Mouse (Mus musculus): ENCODE measurements around the gene Bri3bp.
"Not testable (repeated sequence)": the region's sequence is repeated elsewhere in the genome, so short reads cannot be mapped to it uniquely, and the experiment has no call there.

Gene Bri3bp

DNA sequence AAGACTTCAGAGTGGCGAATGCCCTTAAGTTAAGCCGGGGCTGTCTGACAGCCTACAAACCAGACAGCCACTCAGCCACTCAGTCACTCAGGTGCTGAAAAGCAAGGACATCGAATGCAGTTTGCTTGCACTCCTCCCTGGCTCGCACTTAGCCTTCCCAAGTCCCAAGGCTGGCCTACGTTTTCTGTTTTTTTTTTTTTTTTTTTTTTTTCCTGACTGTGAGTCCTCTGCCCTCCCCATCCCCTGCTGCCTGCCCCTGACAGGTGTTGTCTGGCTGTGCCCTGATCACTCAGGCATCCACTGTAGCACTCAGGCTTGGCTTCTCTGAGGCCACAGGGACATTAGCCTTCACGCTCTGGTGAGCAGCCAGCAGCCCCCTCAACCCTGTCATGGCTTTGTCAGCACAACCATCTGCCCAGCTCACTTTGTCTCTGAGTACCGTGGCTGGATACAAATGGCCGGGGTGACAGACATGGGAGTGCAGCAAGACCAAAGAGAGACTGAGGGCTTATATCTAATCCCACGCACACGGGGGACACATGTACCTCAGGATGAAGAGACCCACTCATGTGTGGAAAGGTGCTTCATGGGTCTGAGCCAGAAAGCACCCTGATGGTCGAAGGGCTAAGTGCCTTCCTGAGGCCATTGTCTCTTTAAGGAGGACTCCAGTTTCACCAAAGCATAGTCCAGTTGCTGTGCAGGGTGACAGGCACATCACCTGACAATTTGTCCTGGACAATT lies 46.2 kb downstream of the Bri3bp start:
- DNase-seq, result peak; percentile 83

DNA sequence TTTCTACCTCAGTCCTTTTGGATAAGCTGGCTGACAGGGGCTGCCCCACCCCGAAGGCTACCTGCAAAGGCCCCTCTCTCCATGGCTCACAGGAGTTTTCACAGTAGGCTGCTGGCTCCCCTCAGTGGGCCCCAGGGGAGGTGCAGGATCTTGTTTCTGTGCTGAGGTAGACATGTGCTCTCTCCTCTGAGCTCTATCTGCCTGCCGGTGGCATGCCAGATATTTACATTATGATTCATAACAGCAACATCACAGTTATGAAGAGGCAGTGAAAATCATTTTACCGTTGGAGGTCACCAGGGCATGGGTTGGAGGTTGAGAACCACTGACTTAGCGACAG lies 46.7 kb downstream of the Bri3bp start:
- DNase-seq, result no peak

DNA sequence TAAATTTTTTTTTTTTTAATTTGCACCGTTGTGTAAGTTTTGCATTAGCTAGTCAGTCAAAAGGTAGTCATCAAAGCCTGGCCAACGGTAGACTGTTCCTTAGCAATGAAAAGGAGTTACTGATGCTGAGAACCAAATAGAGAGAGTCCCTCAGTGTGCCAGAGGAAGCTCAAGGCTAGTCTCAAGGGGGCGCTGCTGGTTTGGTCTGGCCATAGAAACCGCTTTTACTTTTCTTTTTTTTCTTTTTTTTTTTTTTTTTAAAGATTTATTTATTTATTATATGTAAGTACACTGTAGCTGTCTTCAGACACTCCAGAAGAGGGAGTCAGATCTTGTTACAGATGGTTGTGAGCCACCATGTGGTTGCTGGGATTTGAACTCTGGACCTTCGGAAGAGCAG lies 47.6 kb downstream of the Bri3bp start:
- not testable (repeated sequence) for DNase-seq

DNA sequence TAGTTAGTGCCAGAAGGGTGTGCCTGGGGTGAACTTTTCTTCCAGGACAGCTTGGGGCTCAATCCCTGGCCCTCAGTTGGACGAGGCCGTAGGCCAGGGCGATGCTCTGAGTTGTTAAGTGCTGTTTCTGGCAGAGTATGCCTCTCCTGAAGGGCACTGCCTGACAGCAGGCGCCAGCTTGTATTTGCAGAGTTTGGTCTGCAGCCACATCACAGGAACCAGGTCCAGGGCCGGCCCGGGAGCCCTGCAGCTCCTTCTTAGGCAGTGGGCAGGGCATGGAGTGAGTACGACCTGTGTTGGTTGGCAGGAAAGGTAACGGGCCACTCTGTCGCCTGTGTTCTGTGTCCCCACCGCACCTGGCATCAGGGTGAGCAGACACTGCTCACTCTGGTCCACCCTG lies 49.7 kb downstream of the Bri3bp start:
- DNase-seq, result no peak

DNA sequence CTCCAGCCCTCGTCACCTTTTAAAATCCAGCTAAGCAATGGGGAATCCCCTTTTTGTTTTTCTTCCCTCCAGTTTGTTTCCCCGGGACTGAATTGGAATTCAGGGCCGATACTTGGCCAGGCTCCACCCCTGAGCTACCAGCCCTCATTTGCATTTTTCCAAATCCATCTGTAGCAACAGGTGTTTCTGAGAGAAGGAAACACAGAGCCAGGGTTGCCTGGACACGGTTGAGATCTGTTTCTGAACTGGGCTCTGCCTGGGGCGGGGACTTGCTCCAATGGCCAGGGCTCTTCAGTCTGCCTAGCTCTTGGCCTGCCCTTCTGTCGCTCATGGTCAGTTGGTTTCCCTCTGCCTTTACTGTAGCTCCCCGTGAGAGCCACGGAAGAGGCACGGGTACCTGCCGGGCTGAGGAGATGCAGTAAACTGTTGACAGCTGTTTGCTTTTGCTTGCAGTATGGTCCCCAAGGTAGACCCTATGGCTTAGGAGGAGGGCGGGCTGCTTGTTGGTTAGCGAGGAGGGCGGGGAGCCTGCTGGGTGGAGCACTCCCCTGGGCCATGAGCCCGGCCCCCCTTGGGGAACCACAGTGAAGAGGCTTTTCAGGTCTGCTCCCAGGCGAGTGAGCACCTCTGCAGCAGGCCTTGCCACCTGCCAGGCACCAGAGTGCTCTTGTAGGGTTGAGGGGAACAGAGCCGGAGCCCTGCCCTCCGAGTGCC lies 51.2 kb downstream of the Bri3bp start:
- no peak for DNase-seq

DNA sequence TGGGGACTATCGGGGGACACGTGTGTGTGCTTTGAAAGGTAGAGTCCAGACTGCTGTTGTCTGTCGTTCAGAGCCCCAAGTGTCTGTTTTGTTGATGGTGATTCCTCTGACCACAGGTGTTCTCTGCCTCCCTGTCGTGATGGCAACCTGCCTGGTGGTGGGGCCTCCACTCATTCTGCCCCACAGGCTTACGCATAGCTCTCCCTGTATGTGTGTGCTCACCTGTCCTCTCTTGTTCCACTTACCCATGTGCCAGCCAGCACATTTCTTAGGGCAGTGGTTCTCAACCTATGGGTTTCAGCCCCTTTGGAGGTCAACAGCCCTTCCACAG lies 51.7 kb downstream of the Bri3bp start:
- no peak for DNase-seq

DNA sequence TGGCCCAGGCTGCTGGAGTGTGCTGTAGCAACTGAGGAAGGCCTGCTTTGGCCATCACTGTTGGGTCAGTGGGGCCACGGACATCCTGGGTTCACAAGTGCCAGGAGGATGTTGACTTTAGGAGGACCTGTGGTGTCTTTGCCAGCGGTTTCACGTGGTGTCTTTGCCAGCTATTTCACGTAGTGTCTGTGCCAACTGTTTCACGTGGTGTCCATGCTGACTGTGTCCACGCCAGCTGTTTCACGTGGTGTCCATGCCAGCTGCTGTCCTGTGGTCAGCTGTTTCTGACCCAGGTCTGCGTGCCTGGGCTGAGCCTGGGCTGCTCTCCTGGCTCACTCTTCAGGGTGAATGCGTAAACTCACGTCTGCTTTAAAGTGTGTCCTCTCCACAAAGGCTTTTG lies 54.3 kb downstream of the Bri3bp start:
- peak; percentile 70 for DNase-seq

DNA sequence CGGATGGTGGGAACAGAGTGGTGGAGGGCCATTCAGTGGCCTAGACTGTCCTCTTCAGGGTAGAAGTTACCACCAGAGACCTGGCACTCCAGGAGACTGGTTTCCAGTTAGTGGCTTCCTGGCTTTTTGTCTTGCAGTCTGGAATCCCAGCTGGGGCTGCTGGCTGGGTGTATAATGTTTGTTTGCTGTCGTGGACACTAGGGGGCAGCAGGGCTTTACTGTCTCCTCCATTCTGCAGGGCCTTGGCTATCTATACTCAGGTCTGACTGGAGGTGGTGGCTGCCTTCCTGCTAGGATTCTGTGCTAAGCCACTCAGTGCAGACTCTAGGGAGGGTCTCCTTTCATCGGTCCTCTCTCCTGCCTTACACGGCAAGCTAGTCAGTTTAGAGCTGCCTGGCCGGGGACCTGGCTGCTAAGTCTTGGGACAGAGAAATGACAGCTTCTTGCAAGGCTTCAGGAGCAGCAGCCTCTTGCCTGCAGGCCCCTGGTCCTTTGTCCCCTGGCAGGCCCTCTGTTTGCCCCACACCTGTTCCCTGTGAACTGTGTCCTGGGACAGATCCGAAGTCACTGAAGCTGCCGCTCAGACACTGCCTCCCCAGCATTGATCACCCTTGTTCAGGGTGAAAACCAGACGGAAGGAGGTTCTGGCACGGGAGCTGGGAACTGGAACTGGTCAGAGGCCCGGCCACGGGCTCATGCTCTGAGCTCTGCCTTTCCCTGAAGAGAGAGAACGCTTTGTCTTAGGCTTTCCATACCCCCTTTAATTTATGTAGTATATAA lies 56.6 kb downstream of the Bri3bp start:
- DNase-seq, result peak; percentile 68

DNA sequence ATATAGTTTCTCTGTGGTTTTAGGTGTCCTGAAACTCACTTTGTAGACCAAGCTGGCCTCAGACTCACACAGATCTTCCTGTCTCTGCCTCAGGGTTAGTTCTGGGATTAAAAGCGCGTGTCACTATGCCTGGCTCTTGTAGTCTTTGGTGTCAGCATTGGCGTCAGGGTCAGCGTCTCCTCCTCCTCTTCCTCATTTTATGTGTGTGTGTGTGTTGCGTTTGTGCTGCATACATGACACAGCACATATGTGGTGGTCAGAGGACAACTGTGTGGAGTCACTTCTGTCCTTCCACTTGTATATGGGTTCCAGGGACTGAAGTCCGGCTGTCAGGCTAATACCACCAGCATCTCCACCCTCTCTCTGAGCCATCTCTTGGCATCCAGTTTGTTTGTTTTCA lies 60.1 kb downstream of the Bri3bp start:
- no peak for DNase-seq

DNA sequence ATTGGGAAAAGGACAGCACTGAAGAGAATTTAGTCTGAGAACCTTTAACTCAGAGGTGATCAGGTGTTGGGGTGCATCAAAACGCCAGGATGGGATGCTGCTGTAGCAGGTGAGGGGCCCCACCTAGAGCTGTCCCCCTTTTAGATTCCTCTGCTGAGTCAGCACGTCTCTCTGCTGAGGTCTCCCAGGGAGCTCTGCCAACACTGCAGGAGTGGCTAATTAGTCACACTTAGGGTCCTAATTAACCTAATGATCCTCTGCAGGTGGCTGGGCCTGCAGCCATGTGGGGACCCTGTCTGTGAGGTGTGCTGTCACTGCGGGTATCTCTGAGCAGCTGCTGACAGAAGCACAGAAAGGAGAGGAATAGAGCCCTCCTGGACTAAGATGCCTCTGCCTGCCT lies 60.8 kb downstream of the Bri3bp start:
- DNase-seq, result no peak

DNA sequence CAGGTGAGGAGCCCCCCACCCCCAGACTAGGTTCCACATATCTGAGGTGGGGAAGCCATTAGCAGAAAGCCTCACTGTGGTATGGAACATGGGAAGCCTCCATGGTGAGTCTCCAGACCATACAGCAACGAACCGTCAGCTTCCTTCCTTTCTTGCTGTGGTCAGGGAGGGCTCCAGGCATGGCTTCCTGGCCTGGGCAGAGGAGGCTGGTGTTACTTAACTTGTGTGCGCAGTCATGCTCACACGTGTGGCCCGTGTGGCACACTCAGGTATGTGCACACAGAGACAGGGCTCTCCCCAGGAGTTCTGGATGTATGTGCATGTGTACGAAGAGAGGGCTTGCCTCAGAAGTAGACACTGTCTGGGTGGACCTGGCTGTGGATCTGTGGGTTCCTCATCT lies 62.3 kb downstream of the Bri3bp start:
- DNase-seq, result no peak

DNA sequence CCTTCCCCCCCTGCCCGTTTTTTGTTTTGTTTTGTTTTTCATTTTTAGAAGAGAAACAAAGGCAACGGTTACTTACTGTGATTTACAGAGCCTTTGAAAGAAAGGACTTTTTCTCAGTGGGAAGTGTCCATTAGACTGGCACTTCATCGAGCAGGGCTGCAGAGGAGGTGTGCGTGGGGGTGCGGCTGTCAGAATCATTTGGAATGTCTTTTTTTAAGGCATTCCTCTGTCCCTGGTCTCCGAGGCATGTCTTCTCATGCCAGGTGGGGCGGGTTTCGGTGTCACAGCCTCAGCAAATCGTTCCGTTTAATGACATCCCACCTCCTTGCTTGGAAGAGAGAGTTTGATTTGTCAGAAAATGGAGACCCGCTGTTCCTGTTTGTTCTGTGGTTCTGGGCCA lies 63.3 kb downstream of the Bri3bp start:
- no peak for DNase-seq

DNA sequence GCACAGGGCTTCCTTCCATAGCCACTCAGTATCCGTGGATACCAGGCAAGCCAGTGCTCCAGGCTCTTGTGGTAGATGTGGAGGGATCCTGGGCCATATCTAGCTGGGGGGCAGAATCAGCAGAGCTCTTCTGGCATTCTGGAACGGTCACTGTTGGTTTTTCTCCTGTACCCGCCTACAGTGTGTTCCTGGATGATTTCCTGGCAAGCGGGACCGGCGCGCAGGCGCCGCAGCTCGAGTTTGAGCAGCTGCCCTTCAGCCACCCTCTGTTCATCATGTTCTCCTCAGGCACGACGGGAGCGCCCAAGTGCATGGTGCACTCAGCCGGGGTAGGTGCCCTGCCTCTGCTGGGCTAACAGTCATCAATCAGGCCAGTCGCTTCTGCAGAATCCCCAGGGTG lies 64.6 kb downstream of the Bri3bp start:
- DNase-seq, result no peak

DNA sequence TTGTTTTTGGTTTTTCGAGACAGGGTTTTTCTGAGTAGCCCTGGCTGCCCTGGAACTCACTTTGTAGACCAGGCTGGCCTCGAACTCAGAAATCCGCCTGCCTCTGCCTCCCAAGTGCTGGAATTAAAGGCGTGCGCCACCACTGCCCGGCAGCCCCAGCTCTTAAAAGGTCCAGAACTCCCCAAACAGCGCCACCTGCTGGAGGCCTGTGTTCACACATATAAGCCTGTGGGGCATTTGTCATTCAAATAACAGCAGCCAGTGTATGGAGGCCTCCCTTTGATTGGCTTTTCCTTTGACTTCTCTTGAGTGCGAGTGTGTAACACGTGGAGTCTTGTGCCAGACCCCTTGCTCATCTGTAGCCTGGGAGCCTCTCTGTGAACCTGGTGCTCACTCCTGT lies 66.2 kb downstream of the Bri3bp start:
- no peak for DNase-seq

DNA sequence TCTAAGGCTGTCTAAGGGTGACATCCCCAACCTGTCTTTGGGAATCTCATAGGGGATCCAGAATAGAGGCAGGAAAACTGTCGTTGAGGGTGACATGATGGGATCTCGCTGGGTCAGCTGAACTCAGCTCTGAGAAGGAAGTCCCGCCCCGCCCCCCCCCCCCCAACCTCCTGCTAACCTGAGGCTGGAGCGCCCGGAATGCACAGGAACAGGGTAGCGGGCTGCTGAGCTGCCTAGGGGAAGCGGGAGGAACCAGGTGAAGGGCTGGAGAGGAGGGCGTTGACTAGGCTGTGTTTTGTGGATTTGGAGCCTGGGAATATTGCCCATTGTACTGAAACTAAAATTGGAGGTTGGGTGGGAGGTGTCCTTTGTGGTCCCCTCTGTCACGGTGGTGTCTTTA lies 66.6 kb downstream of the Bri3bp start:
- DNase-seq, result no peak

DNA sequence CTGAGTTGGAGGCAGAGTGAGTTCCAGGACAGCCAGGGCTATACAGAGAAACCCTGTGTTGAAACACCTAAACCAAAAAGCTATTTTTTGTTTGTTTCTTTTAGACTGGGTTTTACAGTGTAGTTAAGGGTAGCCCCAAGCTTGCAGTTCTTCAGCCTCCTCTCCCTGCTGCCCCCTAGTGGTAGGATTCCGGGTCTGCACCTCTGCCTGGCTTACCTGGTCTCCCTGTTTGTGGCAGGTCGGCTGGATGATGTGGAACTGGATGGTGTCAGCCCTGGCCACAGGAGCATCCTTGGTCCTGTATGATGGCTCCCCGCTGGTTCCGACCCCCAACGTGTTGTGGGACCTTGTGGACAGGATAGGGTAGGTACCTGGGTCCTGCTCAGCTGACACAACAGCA lies 68.2 kb downstream of the Bri3bp start:
- peak; percentile 52 for DNase-seq

Data from kidney, adult 18-20 months (tissue).